Mouse (Mus musculus) cerebellum, adult 2 months (tissue): ENCODE results near the gene Art3.

ENCODE experiments used
- CTCF ChIP-seq: fragments of 200-500 bp; IDR thresholded peaks from 2 replicates; pipeline ENCODE4 v1.5.1; 2011; ENCODE audit warnings: low read depth, mild to moderate bottlenecking, control low read depth, low read length, moderate library complexity, borderline replicate concordance; ENCODE audit not compliant: insufficient read depth
- POLR2A ChIP-seq: fragments of 200-500 bp; IDR thresholded peaks from 2 replicates; pipeline ENCODE4 v1.6.1; 2011; ENCODE audit warnings: low read length, control low read depth, borderline replicate concordance; ENCODE audit not compliant: insufficient read depth

GRCm38 (mm10) chr5:92302149-92302840, 29.3 kb upstream of the Art3 start:
- TF ChIP-seq POLR2A (no peak), CTCF (no peak)
